Mouse (Mus musculus): ENCODE data around the gene Prh1. TPM values are rescaled to one million over a fixed set of nuclear protein-coding genes. Genes with fewer than 3 reads are reported as not detected.
"Not testable (repeated sequence)": the region's sequence is repeated elsewhere in the genome, so short reads cannot be mapped to it uniquely, and the experiment has no call there.

Gene Prh1
- polyA plus RNA-seq (2012; rRNA removed): not detected in 2 replicates
- not detected in 2 replicates for polyA plus RNA-seq (2014; fragmentation: Nextera tagmentation; extraction: Ambion mirVana)

DNA sequence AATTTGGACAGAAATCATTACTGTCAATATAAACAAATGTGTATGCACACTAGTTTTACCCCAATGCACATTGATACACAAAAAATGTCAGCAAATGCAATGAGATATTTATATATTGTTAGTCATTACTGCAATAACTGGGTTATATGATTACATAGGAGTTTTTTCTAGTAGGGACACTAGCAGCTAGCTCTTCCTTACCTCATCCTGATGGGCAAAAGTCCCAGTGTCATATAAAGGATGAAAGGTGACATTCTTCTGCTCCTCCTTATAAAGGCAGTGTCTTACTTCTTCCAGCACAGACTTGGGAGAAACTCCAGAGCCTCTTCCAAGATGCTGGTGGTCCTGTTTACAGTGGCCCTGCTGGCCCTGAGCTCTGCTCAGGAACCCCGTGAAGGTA lies at the start of gene Prh1:
Gene Prh1, plus strand, starts transcription at position 301 of the 400 bp plus-strand sequence.
- H3K27ac ChIP-seq; H3K36me3 ChIP-seq (replicated peaks; ENCODE audit: control insufficient read depth, insufficient read depth, low read depth); H3K4me3 ChIP-seq (ENCODE audit: insufficient read depth in 1 of 2, low read depth in 2 of 2, low read length in 2 of 2); H3K4me1 ChIP-seq (replicated peaks; ENCODE audit: control insufficient read depth in 2 of 2, insufficient read depth in 2 of 2, low read length in 1 of 2); H3K9ac ChIP-seq (replicated peaks); DNase-seq (ENCODE audit: low read depth in 3 of 3, low spot score in 3 of 3); H3K27me3 ChIP-seq (ENCODE audit: control insufficient read depth, insufficient read depth, low read length); H3K4me2 ChIP-seq (ENCODE audit: low read depth); ATAC-seq (ENCODE audit: insufficient read depth); H3K9me3 ChIP-seq (ENCODE audit: control insufficient read depth, low read length): not testable (repeated sequence)
- WGBS (ENCODE audit: insufficient replicate concordance): 43% methylated on average over 1 of the region's 1 CpGs

DNA sequence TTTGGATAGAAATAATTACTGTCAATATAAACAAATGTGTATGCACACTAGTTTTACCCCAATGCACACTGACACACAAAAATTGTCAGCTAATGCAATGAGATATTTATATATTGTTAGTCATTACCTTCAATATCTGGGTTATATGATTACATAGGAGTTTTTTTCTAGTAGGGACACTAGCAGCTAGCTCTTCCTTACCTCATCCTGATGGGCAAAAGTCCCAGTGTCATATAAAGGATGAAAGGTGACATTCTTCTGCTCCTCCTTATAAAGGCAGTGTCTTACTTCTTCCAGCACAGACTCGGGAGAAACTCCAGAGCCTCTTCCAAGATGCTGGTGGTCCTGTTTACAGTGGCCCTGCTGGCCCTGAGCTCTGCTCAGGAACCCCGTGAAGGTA lies 26.0 kb downstream of the Prh1 start, which contains the start of gene Prp2:
Gene Prp2, plus strand, starts transcription at position 301 of the 400 bp plus-strand sequence.
- not testable (repeated sequence) for H3K36me3 ChIP-seq (replicated peaks; ENCODE audit: control insufficient read depth, insufficient read depth, low read depth); H3K4me2 ChIP-seq (ENCODE audit: low read depth); DNase-seq (ENCODE audit: low read depth in 3 of 3, low spot score in 3 of 3); ATAC-seq (ENCODE audit: insufficient read depth); H3K27ac ChIP-seq; H3K9me3 ChIP-seq (ENCODE audit: control insufficient read depth, low read length); H3K4me1 ChIP-seq (replicated peaks; ENCODE audit: control insufficient read depth in 2 of 2, insufficient read depth in 2 of 2, low read length in 1 of 2); H3K27me3 ChIP-seq (ENCODE audit: control insufficient read depth, insufficient read depth, low read length); H3K9ac ChIP-seq (replicated peaks); H3K4me3 ChIP-seq (ENCODE audit: insufficient read depth in 1 of 2, low read depth in 2 of 2, low read length in 2 of 2)
- 47% methylated on average over 2 of the region's 2 CpGs for WGBS (ENCODE audit: insufficient replicate concordance)

Other genes with a start within 250 kb of the Prh1 start
- not detected in 2 replicates for gene Gm8882, start 205.7 kb upstream of the Prh1 start, polyA plus RNA-seq (2012; rRNA removed)
- not detected in 2 replicates for gene Gm8882, start 205.7 kb upstream of the Prh1 start, polyA plus RNA-seq (2014; fragmentation: Nextera tagmentation; extraction: Ambion mirVana)
- not detected in 2 replicates for gene Prp2, start 26.1 kb downstream of the Prh1 start, polyA plus RNA-seq (2012; rRNA removed)
- not detected in 2 replicates for gene Prp2, start 26.1 kb downstream of the Prh1 start, polyA plus RNA-seq (2014; fragmentation: Nextera tagmentation; extraction: Ambion mirVana)
- gene A630073D07Rik, start 81.7 kb downstream of the Prh1 start, polyA plus RNA-seq (2012; rRNA removed): not detected in 2 replicates
- not detected in 2 replicates for gene A630073D07Rik, start 81.7 kb downstream of the Prh1 start, polyA plus RNA-seq (2014; fragmentation: Nextera tagmentation; extraction: Ambion mirVana)
- gene Tas2r120, start 87.1 kb downstream of the Prh1 start, polyA plus RNA-seq (2012; rRNA removed): not detected in 2 replicates
- not detected in 2 replicates for gene Tas2r120, start 87.1 kb downstream of the Prh1 start, polyA plus RNA-seq (2014; fragmentation: Nextera tagmentation; extraction: Ambion mirVana)
- gene Tas2r121, start 131.2 kb downstream of the Prh1 start, polyA plus RNA-seq (2012; rRNA removed): not detected in 2 replicates
- not detected in 2 replicates for gene Tas2r121, start 131.2 kb downstream of the Prh1 start, polyA plus RNA-seq (2014; fragmentation: Nextera tagmentation; extraction: Ambion mirVana)
- not detected in 2 replicates for gene Tas2r122, start 142.1 kb downstream of the Prh1 start, polyA plus RNA-seq (2012; rRNA removed)
- gene Tas2r122, start 142.1 kb downstream of the Prh1 start, polyA plus RNA-seq (2014; fragmentation: Nextera tagmentation; extraction: Ambion mirVana): not detected in 2 replicates
- not detected in 2 replicates for gene Tas2r115, start 168.2 kb downstream of the Prh1 start, polyA plus RNA-seq (2012; rRNA removed)
- not detected in 2 replicates for gene Tas2r115, start 168.2 kb downstream of the Prh1 start, polyA plus RNA-seq (2014; fragmentation: Nextera tagmentation; extraction: Ambion mirVana)
- not detected in 2 replicates for gene Tas2r124, start 184.9 kb downstream of the Prh1 start, polyA plus RNA-seq (2012; rRNA removed)
- not detected in 2 replicates for gene Tas2r124, start 184.9 kb downstream of the Prh1 start, polyA plus RNA-seq (2014; fragmentation: Nextera tagmentation; extraction: Ambion mirVana)
- not detected in 2 replicates for gene Tas2r102, start 192.3 kb downstream of the Prh1 start, polyA plus RNA-seq (2012; rRNA removed)
- gene Tas2r102, start 192.3 kb downstream of the Prh1 start, polyA plus RNA-seq (2014; fragmentation: Nextera tagmentation; extraction: Ambion mirVana): not detected in 2 replicates
- gene Tas2r136, start 208.4 kb downstream of the Prh1 start, polyA plus RNA-seq (2012; rRNA removed): not detected in 2 replicates
- not detected in 2 replicates for gene Tas2r136, start 208.4 kb downstream of the Prh1 start, polyA plus RNA-seq (2014; fragmentation: Nextera tagmentation; extraction: Ambion mirVana)
- gene Tas2r117, start 233.0 kb downstream of the Prh1 start, polyA plus RNA-seq (2012; rRNA removed): not detected in 2 replicates
- gene Tas2r117, start 233.0 kb downstream of the Prh1 start, polyA plus RNA-seq (2014; fragmentation: Nextera tagmentation; extraction: Ambion mirVana): not detected in 2 replicates